Mouse (Mus musculus) CH12F3 (cell line): ENCODE data around the gene Pqlc2.

Source experiments
- in situ Hi-C: fragments of 300-500 bp; cut with MboI; formaldehyde crosslinking; loops from 2 replicates; pipeline ENCODE4 v1.14.3; 2020; ENCODE audit warnings: low sequenced_read_pairs

The Pqlc2 gene

GRCm38 (mm10) chr4:139310171-139310898 lies at the start of gene Pqlc2, which contains the start of gene Akr7a5:
TSS of gene Pqlc2 (minus strand) at chr4:139310708.
TSS of gene Akr7a5 (plus strand) at chr4:139310744.
- in situ Hi-C loops: no loop called here

GRCm38 (mm10) chr4:139357211-139357610 lies 46.7 kb upstream of the Pqlc2 start:
- in situ Hi-C loops: no loop called here

GRCm38 (mm10) chr4:139352832-139353231 lies 42.3 kb upstream of the Pqlc2 start:
- in situ Hi-C loops: no loop called here

- in situ Hi-C loops: no loop called here
Observed at GRCm38 (mm10) chr4:139351931-139352711, 41.6 kb upstream of the Pqlc2 start, which contains the start of the genes Mrto4, Emc1 and Ubr4. TSS of gene Mrto4 (minus strand) at chr4:139352576. TSS of gene Emc1 (plus strand) at chr4:139352587. TSS of gene Ubr4 (plus strand) at chr4:139352609.

GRCm38 (mm10) chr4:139345416-139346019 lies 35.0 kb upstream of the Pqlc2 start:
- in situ Hi-C loops: no loop called here

DNA sequence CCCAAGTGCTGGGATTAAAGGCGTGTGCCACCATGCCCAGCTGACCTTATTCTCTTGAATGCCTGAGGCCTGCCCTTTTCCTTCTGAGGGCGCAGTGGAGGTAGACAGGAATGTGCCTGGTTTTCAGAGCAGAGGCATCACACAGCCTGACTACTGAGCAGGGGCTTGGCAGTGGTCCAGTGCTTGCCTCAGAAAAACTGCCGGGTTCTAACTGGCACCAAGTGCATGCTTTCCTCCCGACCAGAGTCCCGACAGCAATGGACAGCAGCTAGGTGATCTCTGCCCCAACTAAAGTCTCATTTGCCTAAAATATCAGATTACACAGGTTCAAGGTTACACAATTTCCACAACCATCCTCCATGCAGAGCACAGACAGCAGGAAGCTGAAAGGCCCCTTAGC lies 33.2 kb upstream of the Pqlc2 start:
- in situ Hi-C loops: no loop called here

- in situ Hi-C loops: no loop called here
Observed at GRCm38 (mm10) chr4:139341556-139342233, 31.2 kb upstream of the Pqlc2 start.

GRCm38 (mm10) chr4:139340835-139341234 lies 30.3 kb upstream of the Pqlc2 start:
- in situ Hi-C loops: no loop called here

- in situ Hi-C loops: no loop called here
Observed at GRCm38 (mm10) chr4:139338145-139338544, 27.6 kb upstream of the Pqlc2 start.

GRCm38 (mm10) chr4:139336822-139337483 lies 26.4 kb upstream of the Pqlc2 start:
- in situ Hi-C loops: no loop called here

- in situ Hi-C loops: no loop called here
Observed at GRCm38 (mm10) chr4:139335507-139335906, 25.0 kb upstream of the Pqlc2 start.

GRCm38 (mm10) chr4:139334631-139335295 lies 24.3 kb upstream of the Pqlc2 start:
- in situ Hi-C loops: no loop called here

DNA sequence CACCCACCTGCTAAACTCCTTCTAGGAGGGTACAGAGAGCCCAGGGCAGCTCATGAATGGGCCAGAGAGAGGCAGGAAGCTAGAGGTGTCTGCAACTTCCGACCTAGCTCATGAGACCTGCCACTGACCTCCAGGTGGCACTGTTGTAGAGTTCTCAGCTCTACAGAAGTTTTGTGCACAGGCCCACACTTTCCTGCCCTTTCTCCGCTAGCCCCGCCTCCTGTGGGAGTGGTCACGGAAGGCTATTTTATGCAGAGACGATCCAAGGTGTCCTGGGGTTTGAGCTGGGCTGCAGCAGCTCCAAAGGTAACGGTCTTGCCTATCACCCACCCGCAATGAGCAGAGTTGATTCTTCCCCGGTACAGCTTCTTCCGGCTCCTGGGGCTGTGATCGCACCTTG lies 20.1 kb upstream of the Pqlc2 start:
- in situ Hi-C loops: no loop called here

- in situ Hi-C loops: no loop called here
Observed at GRCm38 (mm10) chr4:139319740-139320139, 9.2 kb upstream of the Pqlc2 start.

DNA sequence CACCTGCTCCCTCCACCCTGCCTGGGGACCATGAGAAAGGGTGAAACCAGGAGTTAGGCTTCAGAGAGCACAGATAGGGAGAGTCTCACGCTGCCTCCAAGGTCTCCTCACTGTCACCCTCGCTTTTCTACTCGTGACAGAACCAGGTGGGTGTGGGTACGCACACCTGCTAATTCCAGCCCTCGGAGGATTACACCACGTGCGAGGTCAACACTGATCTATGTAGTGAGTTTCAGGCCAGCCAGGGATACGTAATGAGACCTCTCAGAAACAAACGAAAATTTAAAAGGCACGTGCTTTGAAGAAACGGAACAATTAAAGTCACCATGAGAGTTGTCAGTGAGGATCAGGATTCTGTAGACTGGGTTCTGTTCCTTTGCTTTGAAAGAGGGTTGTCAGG lies 7.9 kb upstream of the Pqlc2 start:
- in situ Hi-C loops: no loop called here

DNA sequence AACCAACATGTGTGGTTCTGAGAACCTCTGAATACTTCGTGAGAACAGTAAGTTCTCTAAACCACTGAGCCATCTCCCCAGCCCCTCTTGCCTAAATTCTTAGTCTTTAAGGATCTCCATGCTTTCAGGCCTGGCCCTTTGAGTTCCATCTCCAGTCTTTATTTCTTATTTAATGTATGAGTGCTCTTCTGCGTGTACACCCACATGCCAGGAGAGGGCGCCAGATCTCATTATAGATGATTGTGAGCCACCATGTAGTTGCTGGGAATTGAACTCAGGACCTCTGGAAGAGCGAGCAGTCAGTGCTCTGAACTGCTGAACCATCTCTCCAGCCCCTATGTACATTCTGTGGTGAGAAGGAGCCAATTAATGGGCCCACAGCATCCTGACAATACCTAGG lies 2.1 kb upstream of the Pqlc2 start:
- in situ Hi-C loops: no loop called here

DNA sequence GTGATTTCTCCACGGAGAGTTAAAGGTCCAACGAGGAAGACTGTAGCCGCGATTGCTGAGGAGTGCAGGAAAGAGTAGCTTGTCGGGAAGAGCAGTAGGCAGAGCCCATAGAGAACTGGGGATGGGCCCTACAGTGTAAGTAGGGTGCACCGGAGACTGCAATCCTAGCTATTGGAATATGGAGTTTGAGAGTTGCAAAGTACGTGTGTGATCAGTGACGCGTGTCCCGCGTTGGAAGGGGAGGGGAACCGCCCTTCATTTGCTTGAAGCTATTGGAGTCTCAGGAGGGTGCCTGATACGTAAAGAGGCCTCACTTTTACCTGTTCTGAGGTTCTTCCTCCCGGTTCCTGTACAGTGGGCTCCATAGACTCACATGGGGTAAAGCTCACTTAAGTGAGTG lies 1.2 kb upstream of the Pqlc2 start:
- in situ Hi-C loops: no loop called here

DNA sequence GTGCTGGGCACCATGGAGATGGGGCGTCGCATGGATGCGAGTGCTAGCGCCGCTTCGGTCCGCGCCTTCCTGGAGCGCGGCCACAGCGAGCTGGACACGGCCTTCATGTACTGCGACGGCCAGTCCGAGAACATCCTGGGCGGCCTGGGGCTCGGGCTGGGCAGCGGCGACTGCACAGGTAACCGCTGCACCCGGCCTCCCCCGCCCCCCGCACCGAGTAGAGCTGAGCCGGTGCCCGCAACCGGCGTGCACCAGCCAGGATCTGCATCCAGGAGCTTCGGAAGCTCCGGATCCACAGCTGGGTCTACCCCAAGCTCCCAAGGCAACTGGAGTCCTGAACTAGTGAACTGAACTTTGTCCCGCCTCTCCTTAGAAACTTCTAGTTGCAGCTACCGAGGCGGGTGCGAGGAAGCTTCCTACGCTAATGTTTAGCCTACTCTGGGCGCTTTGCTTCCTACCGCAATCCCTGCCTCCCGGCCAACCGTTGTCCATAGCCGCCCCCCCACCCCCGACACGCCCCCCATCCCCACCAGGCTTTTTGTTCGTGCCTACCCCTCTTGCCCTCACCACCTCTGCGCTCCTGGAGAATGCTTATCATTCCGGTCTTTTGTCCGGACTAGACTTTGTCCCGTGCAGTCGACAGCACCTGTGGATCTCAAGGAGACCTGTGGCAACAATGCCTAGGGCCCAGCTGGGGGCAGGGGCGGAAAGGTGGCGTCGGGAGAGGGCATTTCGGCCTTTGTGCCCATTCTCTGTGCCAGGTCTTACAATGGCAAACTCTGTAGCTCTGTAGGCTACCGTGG lies 592 bp upstream of the Pqlc2 start:
- in situ Hi-C loops: no loop called here

DNA sequence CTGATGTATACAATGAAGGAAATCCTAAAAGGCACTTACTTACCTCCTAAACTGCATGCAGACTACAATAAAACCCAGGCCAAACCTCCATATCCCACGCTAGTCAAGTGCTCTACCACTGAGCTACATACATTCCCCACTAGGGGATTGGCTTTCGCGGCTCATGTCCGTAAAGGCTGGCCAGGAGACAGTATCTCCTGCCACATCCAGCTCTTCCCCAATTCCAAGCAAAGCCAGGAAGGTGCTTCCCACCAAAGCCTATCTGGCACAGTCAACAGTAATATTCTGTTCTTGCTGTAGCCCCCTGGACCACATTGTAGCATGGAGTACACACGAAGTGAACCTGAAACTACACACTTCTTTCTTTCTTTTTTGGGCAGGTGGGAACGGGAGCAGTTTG lies 857 bp downstream of the Pqlc2 start:
- in situ Hi-C loops: no loop called here
